Mouse (Mus musculus) mouse trophoblast stem cell (cell line): ENCODE measurements around the gene Sufu.

Experiments
- in situ Hi-C, 2 experiments: fragments of 300-500 bp; cut with MseI, MboI; formaldehyde crosslinking; loops; 2 replicates in 1 of 2; 3 replicates in 1 of 2; pipeline ENCODE4 v1.15.1; 2025

Sufu gene

GRCm38 (mm10) chr19:46429250-46429649 lies 32.6 kb downstream of the Sufu start:
- in situ Hi-C loops: no loop called here

GRCm38 (mm10) chr19:46433712-46434111 lies 37.0 kb downstream of the Sufu start:
- in situ Hi-C loops: no loop called here

GRCm38 (mm10) chr19:46434148-46434547 lies 37.5 kb downstream of the Sufu start:
- in situ Hi-C loops: no loop called here

- in situ Hi-C loops: no loop called here
These were observed 37.9 kb downstream of the Sufu start for GRCm38 (mm10) chr19:46434591-46434990.

- in situ Hi-C loops: loop anchor here (5.0 kb wide), 1 partner anchor 38 kb away; the partner anchor contains the start of genes Actr1a (in 2 of the 2) and Sufu (in 2 of the 2)
These were observed 38.8 kb downstream of the Sufu start for GRCm38 (mm10) chr19:46435492-46435891.

- in situ Hi-C loops: no loop called here
These were observed 46.8 kb downstream of the Sufu start for GRCm38 (mm10) chr19:46443509-46443908.

- in situ Hi-C loops: no loop called here
These were observed 47.5 kb downstream of the Sufu start for GRCm38 (mm10) chr19:46444209-46444608.

GRCm38 (mm10) chr19:46445641-46446040 lies 48.9 kb downstream of the Sufu start:
- in situ Hi-C loops: no loop called here

GRCm38 (mm10) chr19:46446436-46447020 lies 49.8 kb downstream of the Sufu start:
- in situ Hi-C loops: no loop called here

- in situ Hi-C loops: no loop called here
These were observed 50.4 kb downstream of the Sufu start for GRCm38 (mm10) chr19:46447110-46447509.

- in situ Hi-C loops: no loop called here
These were observed 51.2 kb downstream of the Sufu start for GRCm38 (mm10) chr19:46447911-46448310.

GRCm38 (mm10) chr19:46449261-46450005 lies 52.7 kb downstream of the Sufu start:
- in situ Hi-C loops: no loop called here

GRCm38 (mm10) chr19:46452052-46452827 lies 55.5 kb downstream of the Sufu start:
- in situ Hi-C loops: no loop called here

- in situ Hi-C loops: no loop called here
These were observed 56.2 kb downstream of the Sufu start for GRCm38 (mm10) chr19:46452916-46453315.

- in situ Hi-C loops: no loop called here
These were observed 57.6 kb downstream of the Sufu start for GRCm38 (mm10) chr19:46454126-46454880.

- in situ Hi-C loops: no loop called here
These were observed 58.3 kb downstream of the Sufu start for GRCm38 (mm10) chr19:46455032-46455431.

- in situ Hi-C loops: no loop called here
These were observed 58.9 kb downstream of the Sufu start for GRCm38 (mm10) chr19:46455556-46455955.

- in situ Hi-C loops: no loop called here
These were observed 59.5 kb downstream of the Sufu start for GRCm38 (mm10) chr19:46456018-46456735.

GRCm38 (mm10) chr19:46457798-46458197 lies 61.1 kb downstream of the Sufu start:
- in situ Hi-C loops: no loop called here

GRCm38 (mm10) chr19:46459256-46459655 lies 62.6 kb downstream of the Sufu start:
- in situ Hi-C loops: no loop called here

GRCm38 (mm10) chr19:46459889-46460288 lies 63.2 kb downstream of the Sufu start:
- in situ Hi-C loops: no loop called here
